Mouse (Mus musculus) liver, adult 2 months (tissue): ENCODE data around the gene Adprhl2. TPM values are rescaled to one million over a fixed set of nuclear protein-coding genes. Genes with fewer than 3 reads are reported as not detected.

ENCODE experiments used
- DNase-seq: peaks from one replicate; pipeline ENCODE4 v3.0.0-alpha.2; 2011; ENCODE audit warnings: low read depth, low spot score; ENCODE audit errors: extremely low read depth
- H3K27ac ChIP-seq: fragments of 200-500 bp; replicated peaks from 2 replicates; pipeline ENCODE4 v1.5.1; 2012; ENCODE audit warnings: low read depth, mild to moderate bottlenecking, control low read depth, inconsistent platforms, low read length; ENCODE audit not compliant: insufficient read depth
- H3K27me3 ChIP-seq: fragments of 200-500 bp; 2 replicates; pipeline ENCODE4 v1.6.1; 2012; ENCODE audit warnings: mild to moderate bottlenecking, moderate library complexity, low read length, inconsistent platforms; ENCODE audit not compliant: control insufficient read depth, insufficient read depth
- H3K36me3 ChIP-seq: fragments of 200-500 bp; 2 replicates; pipeline ENCODE4 v1.6.1; 2012; ENCODE audit warnings: low read length, inconsistent platforms; ENCODE audit not compliant: control insufficient read depth, insufficient read depth
- H3K4me1 ChIP-seq: fragments of 200-500 bp; 2 replicates; pipeline ENCODE4 v1.6.1; 2011; ENCODE audit warnings: low read length; ENCODE audit not compliant: control insufficient read depth, insufficient read depth
- H3K4me3 ChIP-seq: fragments of 200-500 bp; 2 replicates; pipeline ENCODE4 v1.5.1; 2011; ENCODE audit warnings: low read depth, mild to moderate bottlenecking, control low read depth, low read length, moderate library complexity; ENCODE audit not compliant: insufficient read depth
- H3K79me2 ChIP-seq: fragments of 200-500 bp; 2 replicates; pipeline ENCODE4 v1.6.1; 2012; ENCODE audit warnings: inconsistent platforms, mild to moderate bottlenecking, low read length, moderate library complexity; ENCODE audit not compliant: control insufficient read depth, insufficient read depth
- H3K9ac ChIP-seq: fragments of 200-500 bp; 2 replicates; pipeline ENCODE4 v1.6.1; 2012; ENCODE audit warnings: low read depth, mild to moderate bottlenecking, control low read depth, inconsistent platforms, low read length
- CTCF ChIP-seq: fragments of 200-500 bp; IDR thresholded peaks from 2 replicates; pipeline ENCODE4 v1.5.1; 2011; ENCODE audit warnings: low read depth, low read length, control low read depth
- POLR2A ChIP-seq: fragments of 200-500 bp; IDR thresholded peaks from 2 replicates; pipeline ENCODE4 v1.6.1; 2011; ENCODE audit warnings: low read length, control low read depth; ENCODE audit not compliant: insufficient read depth; ENCODE audit errors: extremely low read depth
- WGBS: fragments of 180-500 bp; shearing (Covaris S2); methylation state at CpG from one replicate; pipeline ENCODE4 v1.1.7; 2018; 5-methylcytosine and 5-hydroxymethylcytosine counted together
- polyA plus RNA-seq: library from polyadenylated mRNA; depleted of rRNA; stranded (reverse); fragments of >200 nt; gene quantifications from 2 replicates; pipeline ENCODE4 v1.2.3, GENCODE M21; 2012
- total RNA-seq: library from RNA; depleted of rRNA; stranded (reverse); fragments of >200 nt; gene quantifications from 2 replicates; pipeline ENCODE4 v1.2.3, GENCODE M21; 2014

Adprhl2 gene
- total and polyA plus RNA-seq, 2 experiments: 12.1 to 27.6 TPM

DNA sequence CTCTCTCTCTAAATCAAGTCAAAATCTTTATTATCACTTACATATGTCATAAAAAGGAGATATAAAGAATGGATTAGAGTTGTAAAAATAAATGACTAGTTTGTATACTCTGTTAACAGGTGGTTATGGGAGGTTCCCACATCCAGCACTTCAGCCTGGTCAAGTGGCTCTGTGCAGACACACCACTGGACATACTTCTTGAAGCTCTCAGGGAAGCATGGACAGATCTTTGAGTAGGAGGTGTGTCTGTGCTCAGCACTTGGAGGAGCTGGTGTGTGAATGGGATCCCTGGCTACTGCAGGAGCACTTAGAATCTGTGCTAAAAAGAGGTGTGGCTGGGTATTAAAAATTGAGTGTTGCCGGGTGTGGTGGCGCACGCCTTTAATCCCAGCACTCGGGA is 8.8 kb upstream of the Adprhl2 start:
- TF ChIP-seq CTCF: no peak
- TF ChIP-seq POLR2A: no peak
- Histone ChIP-seq H3K4me1 (no peaks in the 10 kb centered on the region), H3K4me3 (no peak overlapping the region), H3K27me3 (no peaks in the 10 kb centered on the region), H3K27ac (no peak overlapping the region), H3K36me3 (peaks cover 5% of the 10 kb centered on the region; the same call in 1 of the 2 replicates), H3K9ac (no peak overlapping the region), H3K79me2 (no peaks in the 10 kb centered on the region)
- 95% methylated on average over 4 of the region's 4 CpGs for WGBS
- DNase-seq: no peak

- peaks cover 4% of the 10 kb centered on the region for H3K79me2 ChIP-seq
- H3K9ac ChIP-seq: no peak overlapping the region
- no peak overlapping the region for H3K27ac ChIP-seq
- TF ChIP-seq CTCF (no peak), POLR2A (no peak)
- no peak overlapping the region for H3K4me3 ChIP-seq
- WGBS: 55% methylated on average over 6 of the region's 6 CpGs
- H3K27me3 ChIP-seq: no peaks in the 10 kb centered on the region
- H3K4me1 ChIP-seq: no peaks in the 10 kb centered on the region
- DNase-seq: no peak
- no peaks in the 10 kb centered on the region for H3K36me3 ChIP-seq
These were observed 4.5 kb upstream of the Adprhl2 start for GRCm38 (mm10) chr4:126326036-126326435.

DNA sequence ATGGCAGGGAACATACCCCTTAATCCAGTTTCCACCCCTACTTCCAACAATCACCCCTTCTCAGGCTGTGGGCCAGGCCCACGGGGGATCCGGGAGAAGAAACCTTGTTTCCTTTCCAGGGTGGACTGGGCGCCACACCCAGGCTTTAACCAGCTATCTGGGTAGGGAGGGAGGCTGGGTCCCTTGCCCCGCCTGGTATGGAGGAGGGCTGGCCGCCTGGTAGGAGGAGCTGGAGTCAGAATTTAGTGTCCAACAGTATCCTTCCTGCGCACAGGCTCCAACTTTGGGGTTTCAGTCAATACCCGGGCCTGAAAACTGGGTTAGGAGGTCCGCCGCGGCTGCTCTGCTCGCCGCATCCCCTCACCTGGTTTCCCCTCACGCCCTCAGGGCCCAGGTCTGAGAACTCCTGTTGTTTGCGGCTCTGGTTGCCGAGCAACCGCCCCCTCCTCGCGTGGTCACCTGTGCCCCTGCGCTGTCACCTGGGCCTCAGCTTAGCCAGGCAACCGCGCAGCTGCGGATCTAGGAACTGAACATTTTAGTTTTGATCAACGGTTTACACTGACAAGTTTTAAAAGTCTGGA is 3.9 kb upstream of the Adprhl2 start, which contains the start of gene Tekt2:
TSS of gene Tekt2 (minus strand) at position 408 of the 581 bp plus-strand sequence.
- peaks cover 8% of the 10 kb centered on the region for H3K79me2 ChIP-seq
- no peaks in the 10 kb centered on the region for H3K36me3 ChIP-seq
- DNase-seq: no peak
- no peak within 1 kb of the TSS for H3K9ac ChIP-seq
- H3K27ac ChIP-seq: no peak within 1 kb of the TSS
- no peaks in the 10 kb centered on the region for H3K27me3 ChIP-seq
- H3K4me1 ChIP-seq: peaks cover 3% of the 10 kb centered on the region
- whole genome bisulfite sequencing: 29% methylated on average over 23 of the region's 23 CpGs
- H3K4me3 ChIP-seq: no peak within 1 kb of the TSS
- TF ChIP-seq CTCF: no peak
- no peak for TF ChIP-seq POLR2A

GRCm38 (mm10) chr4:126324861-126325260 is 3.4 kb upstream of the Adprhl2 start:
- no peak for DNase-seq
- Histone ChIP-seq H3K36me3 (no peaks in the 10 kb centered on the region), H3K27me3 (no peaks in the 10 kb centered on the region), H3K4me3 (no peak overlapping the region), H3K4me1 (peaks cover 5% of the 10 kb centered on the region), H3K9ac (no peak overlapping the region), H3K27ac (no peak overlapping the region), H3K79me2 (peaks cover 8% of the 10 kb centered on the region)
- 75% methylated on average over 13 of the region's 13 CpGs for WGBS
- TF ChIP-seq POLR2A (no peak), CTCF (no peak)

DNA sequence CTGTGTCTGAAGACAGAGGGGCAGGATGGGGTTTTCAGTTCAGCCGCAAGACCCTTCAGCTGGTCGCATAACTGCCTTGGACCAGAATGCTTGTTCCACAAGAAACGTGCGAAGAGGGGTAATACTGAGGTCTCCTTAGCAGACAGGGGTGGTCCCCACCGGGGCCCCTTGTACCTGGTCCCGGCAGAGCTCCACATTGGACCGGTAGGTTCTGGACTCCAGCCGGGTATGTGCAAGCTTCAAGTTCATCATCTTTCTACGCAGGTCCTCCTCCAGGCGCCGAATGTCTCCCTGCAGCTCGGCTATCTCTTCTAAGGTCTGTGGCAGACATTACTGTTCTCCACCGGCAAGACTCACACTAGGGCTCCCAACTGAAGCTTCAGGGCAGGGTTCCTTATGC is 1.1 kb upstream of the Adprhl2 start:
- TF ChIP-seq CTCF (no peak), POLR2A (no peak)
- no peak for DNase-seq
- Histone ChIP-seq H3K36me3 (no peaks in the 10 kb centered on the region), H3K79me2 (peaks cover 8% of the 10 kb centered on the region), H3K4me3 (no peak overlapping the region), H3K4me1 (peaks cover 6% of the 10 kb centered on the region), H3K27ac (no peak overlapping the region), H3K27me3 (no peaks in the 10 kb centered on the region), H3K9ac (no peak overlapping the region)
- WGBS: 94% methylated on average over 13 of the region's 13 CpGs

GRCm38 (mm10) chr4:126321854-126322511 is 480 bp upstream of the Adprhl2 start:
- H3K27ac ChIP-seq: no peak overlapping the region
- H3K4me1 ChIP-seq: peaks cover 6% of the 10 kb centered on the region
- DNase-seq: no peak
- no peak for TF ChIP-seq CTCF
- no peak for TF ChIP-seq POLR2A
- WGBS: 58% methylated on average over 28 of the region's 28 CpGs
- H3K36me3 ChIP-seq: peaks cover under 1% of the 10 kb centered on the region; the same call in 1 of the 2 replicates
- peaks cover 8% of the 10 kb centered on the region for H3K79me2 ChIP-seq
- peak overlapping the region; percentile 18; the same call in 1 of the 2 replicates for H3K9ac ChIP-seq
- H3K4me3 ChIP-seq: no peak overlapping the region; the same call in 1 of the 2 replicates
- H3K27me3 ChIP-seq: no peaks in the 10 kb centered on the region
